Mouse (Mus musculus): ENCODE measurements at regions not wholly inside any gene's neighbourhood (a gene's known extent, or its start where the extent isn't known, plus 50 kb on each side); places are given as distances from the start of the nearest gene placed in this dataset.

DNA sequence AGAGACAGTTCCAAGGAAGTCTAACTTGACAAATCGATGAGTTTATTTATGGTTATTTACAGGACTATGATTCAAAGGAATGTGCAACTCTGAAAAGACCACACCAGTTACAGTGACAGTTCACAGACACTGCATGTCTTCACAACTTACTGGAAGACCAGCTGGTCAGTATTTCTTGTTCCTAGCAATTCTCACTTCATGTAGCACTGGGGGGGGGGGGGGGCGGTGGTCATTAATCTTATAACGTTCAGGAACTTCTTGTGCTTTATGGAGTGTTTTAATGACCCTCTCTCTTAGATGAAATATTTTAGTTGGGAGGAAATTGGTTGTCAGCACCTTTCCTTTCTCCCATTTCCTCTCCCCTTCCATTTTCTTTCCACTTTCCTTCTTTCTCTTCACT, 1752.1 kb upstream of the Cntnap5a start:
- DNase-seq (ENCODE audit: low read depth, low spot score), result no peak

GRCm38 (mm10) chr1:113958016-113958751, 1726.4 kb upstream of the Cntnap5a start:
- DNase-seq (ENCODE audit: low read depth, low spot score), result peak; percentile 76

GRCm38 (mm10) chr1:113959267-113959666, 1725.3 kb upstream of the Cntnap5a start:
- peak; percentile 94 for DNase-seq (ENCODE audit: low read depth, low spot score)

DNA sequence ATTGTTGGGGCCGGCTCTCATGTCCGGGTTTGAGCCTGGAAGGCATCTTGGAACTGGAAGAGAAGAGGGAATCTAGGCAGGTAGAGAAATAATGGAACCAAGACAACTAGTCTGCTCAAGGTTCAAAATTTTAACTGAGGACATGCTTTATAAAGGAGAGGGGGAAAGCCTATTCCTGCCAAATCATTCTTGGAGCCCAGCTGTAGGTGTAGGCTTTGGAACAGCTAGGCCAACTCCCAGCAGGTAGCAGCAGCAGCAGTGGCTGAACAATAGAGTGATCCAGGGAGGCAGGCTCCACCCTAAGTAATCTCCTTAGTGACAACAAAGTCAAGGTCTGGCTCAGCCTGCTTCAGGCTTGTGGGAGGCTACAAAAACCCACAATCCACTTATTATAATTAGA, 1720.6 kb upstream of the Cntnap5a start:
- DNase-seq (ENCODE audit: low read depth, low spot score), result peak; percentile 66

DNA sequence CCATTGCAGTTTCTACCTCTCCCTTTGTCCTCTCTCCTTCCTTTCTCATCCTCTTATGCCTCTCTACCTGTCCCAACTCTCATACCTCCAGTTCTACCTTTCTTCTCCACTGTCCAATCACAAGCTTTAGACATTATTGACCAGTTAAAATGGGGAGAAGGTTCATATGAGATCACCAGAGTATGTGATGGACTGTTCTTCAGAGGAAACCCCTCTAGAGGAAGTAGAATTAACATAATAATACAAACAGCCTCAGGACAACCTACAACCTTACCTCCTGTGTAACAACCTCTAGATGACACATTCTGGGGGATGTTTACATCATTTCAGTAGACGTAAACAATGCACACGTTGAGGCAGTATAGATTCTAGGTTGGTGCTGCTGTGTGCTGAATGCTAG, 1720.1 kb upstream of the Cntnap5a start:
- peak; percentile 58 for DNase-seq (ENCODE audit: low read depth, low spot score)

DNA sequence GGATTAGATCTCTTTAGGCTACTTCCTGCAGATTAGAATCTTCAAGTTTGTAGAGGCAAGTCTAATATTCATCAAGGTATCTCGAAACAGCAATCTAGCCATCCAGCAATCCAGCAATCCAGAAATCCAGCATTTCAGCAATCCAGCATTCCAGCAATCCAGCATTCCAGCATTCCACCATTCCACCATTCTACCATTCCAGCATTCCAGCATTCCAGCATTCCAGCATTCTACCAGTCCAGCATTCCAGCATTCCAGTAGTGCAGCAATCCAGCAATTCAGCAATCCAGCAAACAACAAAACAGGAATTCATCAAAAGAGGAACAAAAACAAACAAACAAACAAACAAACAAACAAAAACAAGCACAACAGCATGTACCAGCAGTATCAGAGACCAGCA, 1713.9 kb upstream of the Cntnap5a start:
- DNase-seq (ENCODE audit: low read depth, low spot score), result peak; percentile 81

DNA sequence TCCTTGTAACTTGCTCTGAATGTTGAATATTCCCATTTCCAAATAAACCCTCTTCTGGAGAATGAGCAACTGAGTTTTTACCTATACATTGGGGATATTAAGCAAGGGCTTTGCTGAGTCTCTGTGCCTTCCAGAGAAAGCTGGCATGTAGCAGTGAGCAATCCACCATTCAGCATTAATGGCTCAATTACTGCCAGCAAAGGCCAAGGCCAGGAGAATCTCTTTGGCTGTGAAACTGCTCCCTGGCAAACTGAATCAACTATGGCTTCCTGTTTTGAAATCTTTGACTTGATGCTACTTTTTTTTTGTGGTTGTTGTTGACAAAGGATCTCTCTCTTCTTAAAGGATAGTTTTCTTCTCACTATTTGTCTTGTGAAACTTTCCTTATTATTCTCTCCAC, 1704.4 kb upstream of the Cntnap5a start:
- DNase-seq (ENCODE audit: low read depth, low spot score), result no peak

DNA sequence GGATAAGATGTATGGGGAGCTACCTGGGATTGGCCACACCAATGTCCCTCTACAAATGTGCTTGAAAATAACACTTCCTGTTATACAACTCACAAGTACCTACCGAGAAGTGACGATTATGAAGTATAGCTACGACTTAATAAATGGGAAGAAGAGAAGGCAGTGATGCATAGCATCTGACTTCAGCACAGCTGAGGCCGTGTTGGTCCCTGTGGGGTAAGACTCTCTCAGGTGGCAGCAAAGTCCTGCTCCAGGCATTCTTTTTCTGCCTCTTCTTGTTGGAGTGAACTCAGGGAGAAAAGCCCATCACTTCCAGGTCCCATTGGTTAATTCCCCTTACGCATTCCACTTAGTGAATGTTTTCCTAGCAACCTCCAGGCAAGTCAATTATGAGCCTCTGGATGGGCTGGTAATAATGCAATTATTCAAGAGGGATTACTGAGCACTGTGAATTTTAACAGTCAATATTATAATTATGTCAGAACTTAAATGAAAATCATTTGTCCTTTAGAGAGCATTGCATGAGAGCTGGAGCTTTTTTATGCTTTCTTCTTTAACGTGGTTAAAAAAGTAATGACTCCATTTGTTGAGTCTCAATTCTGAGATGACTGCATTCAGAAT, 1694.8 kb upstream of the Cntnap5a start:
- no peak for DNase-seq (ENCODE audit: low read depth, low spot score)

DNA sequence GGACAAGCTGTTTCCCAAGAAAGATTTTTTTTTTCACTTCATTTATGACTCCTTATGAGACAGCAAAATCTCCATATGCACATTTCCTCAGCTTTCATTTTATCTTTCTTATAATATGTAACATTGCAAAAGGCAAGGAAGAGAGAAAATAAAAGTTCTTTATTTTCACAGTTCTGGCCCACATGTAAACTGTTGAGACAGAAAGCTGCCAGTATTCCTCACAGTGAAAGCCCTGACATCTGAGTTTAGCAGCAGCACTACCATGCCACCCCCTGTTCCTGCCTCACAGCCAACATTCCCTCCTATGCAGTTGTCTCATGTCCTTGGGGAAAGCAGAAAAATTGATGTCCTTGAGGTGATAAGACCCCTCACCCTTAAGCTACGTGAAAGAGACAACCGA, 1692.1 kb upstream of the Cntnap5a start:
- DNase-seq (ENCODE audit: low read depth, low spot score), result no peak

DNA sequence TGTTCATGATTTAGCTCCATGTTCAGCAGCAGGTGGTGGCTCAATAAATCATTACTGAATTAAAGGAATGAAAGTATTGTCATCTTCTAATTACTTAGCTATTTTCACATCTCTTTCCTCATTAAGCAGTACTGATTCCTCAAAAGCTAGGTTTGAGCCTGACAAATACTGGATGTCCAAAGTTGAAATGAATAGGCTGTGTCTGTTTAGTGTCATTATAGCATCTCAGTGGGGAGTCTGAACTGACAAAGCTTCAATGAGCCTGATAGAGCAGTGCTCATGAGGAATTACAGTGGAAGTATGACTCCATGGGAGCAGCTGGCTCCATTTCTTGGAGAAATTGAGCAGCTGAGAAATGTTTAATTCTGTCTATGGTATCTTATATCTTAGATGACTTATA, 1646.7 kb upstream of the Cntnap5a start:
- no peak for DNase-seq (ENCODE audit: low read depth, low spot score)

GRCm38 (mm10) chr1:114039383-114039782, 1645.2 kb upstream of the Cntnap5a start:
- DNase-seq (ENCODE audit: low read depth, low spot score), result no peak

- DNase-seq (ENCODE audit: low read depth, low spot score), result no peak
Measured at GRCm38 (mm10) chr1:114063097-114063496, 1621.5 kb upstream of the Cntnap5a start.

DNA sequence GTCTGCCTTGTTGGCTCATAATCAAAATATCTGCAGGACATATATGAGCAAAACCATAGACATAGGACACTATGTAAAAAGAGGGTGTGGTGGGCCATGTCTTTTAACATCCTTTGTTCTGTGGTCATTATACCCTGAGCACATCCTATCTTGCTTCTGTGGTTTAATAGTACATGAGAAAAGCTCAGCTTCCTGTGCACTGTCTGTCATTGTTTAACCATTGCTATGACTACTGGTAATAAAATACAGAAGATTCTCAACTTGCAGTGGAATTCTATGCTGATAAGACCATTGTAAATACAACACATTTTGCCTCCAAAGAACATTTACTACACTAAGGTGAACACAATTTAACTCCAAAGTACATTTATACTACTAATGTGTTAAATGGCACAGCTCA, 1610.0 kb upstream of the Cntnap5a start:
- no peak for DNase-seq (ENCODE audit: low read depth, low spot score)

All from ZHBTc4 (cell line).